Mouse (Mus musculus): ENCODE data around the gene Impdh1.
"Not testable (repeated sequence)": the region's sequence is repeated elsewhere in the genome, so short reads cannot be mapped to it uniquely, and the experiment has no call there.

DNA sequence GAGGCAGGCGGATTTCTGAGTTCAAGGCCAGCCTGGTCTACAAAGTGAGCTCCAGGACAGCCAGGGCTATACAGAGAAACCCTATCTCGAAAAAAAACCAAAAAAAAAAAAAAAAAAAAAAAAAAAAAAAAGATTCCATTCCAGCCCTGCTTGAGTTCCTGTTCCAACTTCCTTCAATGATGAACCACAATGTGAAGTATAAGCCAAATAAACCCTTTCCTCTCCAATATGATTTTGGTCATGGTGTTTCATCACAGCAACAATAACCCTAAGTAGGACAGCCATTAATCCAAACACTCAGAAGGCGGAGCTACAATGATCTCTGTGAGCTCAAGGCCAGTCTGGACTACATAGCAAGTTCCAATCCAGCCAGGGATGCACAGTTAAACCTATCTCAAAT is 1.6 kb upstream of the Impdh1 start:
- TF ChIP-seq CTCF (conservative IDR thresholded peaks at IDR 0.05; ENCODE audit: insufficient read depth, insufficient read length, low read depth, low read length); POLR2A (IDR thresholded peaks at IDR 0.05; ENCODE audit: low read depth, low read length): not testable (repeated sequence)
